In genomic region chr11:117822728-117823241, GRCm38 (mm10) we compare ENCODE assay signal across 9 mouse cellular contexts. TPM values are rescaled to one million over a fixed set of nuclear protein-coding genes. Genes with fewer than 3 reads are reported as not detected.
DNase-seq lines count a peak whose midpoint lies in the region; ATAC-seq and TF ChIP-seq lines count a peak whose summit lies in the region.
"Had no signal": no experiment of that assay in that cellular context is flagged by ENCODE, and none has a peak within 500 bp of the region (broad histone marks: within the 10 kb centered on the region; RNA-seq: fewer than 3 reads in every experiment).

No protein-coding gene starts in this region.

- no peak overlapping the region for H3K4me2 ChIP-seq in embryonic facial prominence, embryonic 13.5 days
- no peak overlapping the region for H3K4me2 ChIP-seq in stomach, postnatal 0 days (replicated peaks; ENCODE audit: low read depth)
- no peak overlapping the region for H3K4me2 ChIP-seq in hindbrain, embryonic 11.5 days (replicated peaks; ENCODE audit: low read depth, low read length)
- H3K4me2 ChIP-seq: hindbrain, embryonic 13.5 days had no signal

- TF ChIP-seq POLR2A in spleen, adult 2 months (IDR thresholded peaks at IDR 0.05; ENCODE audit: low read depth, low read length) = no peak

- no peak for TF ChIP-seq CTCF in spleen, adult 2 months (IDR thresholded peaks at IDR 0.05; ENCODE audit: extremely low read depth, insufficient read depth, insufficient read length, insufficient replicate concordance)
- no peak for TF ChIP-seq CTCF in stomach, postnatal 0 days (IDR thresholded peaks at IDR 0.05; ENCODE audit: low read depth)

- ATAC-seq in embryonic facial prominence, embryonic 13.5 days (ENCODE audit: insufficient number of reproducible peaks, insufficient read depth, low FRiP score, low TSS enrichment, low read depth) = no peak
- no peak for ATAC-seq in stomach, postnatal 0 days (ENCODE audit: low FRiP score, low TSS enrichment)
- ATAC-seq in hindbrain, embryonic 11.5 days (ENCODE audit: low FRiP score) = no peak

- no peaks in the 10 kb centered on the region for H3K9me3 ChIP-seq in embryonic facial prominence, embryonic 13.5 days
- no peaks in the 10 kb centered on the region for H3K9me3 ChIP-seq in embryonic facial prominence, embryonic 10.5 days
- H3K9me3 ChIP-seq in stomach, postnatal 0 days (ENCODE audit: control insufficient read depth, low read length) = no peaks in the 10 kb centered on the region
- no peaks in the 10 kb centered on the region for H3K9me3 ChIP-seq in hindbrain, embryonic 11.5 days (ENCODE audit: control insufficient read depth, low read length)
- H3K9me3 ChIP-seq: hindbrain, embryonic 13.5 days had no signal

- peaks cover 51% of the 10 kb centered on the region for H3K4me1 ChIP-seq in embryonic facial prominence, embryonic 13.5 days
- H3K4me1 ChIP-seq in embryonic facial prominence, embryonic 10.5 days = peaks cover 58% of the 10 kb centered on the region
- peaks cover 14% of the 10 kb centered on the region; the same call in 1 of the 2 replicates for H3K4me1 ChIP-seq in spleen, adult 2 months (ENCODE audit: control insufficient read depth, insufficient read depth, insufficient read length)
- H3K4me1 ChIP-seq in stomach, postnatal 0 days (replicated peaks; ENCODE audit: control insufficient read depth, insufficient read depth) = peaks cover 6% of the 10 kb centered on the region
- H3K4me1 ChIP-seq in hindbrain, embryonic 11.5 days (replicated peaks; ENCODE audit: control insufficient read depth, insufficient read depth, low read length) = peaks cover 2% of the 10 kb centered on the region

- H3K4me3 ChIP-seq in embryonic facial prominence, embryonic 13.5 days = no peak overlapping the region
- no peak overlapping the region for H3K4me3 ChIP-seq in embryonic facial prominence, embryonic 10.5 days
- H3K4me3 ChIP-seq in spleen, adult 2 months (ENCODE audit: extremely low read depth, insufficient read depth, insufficient read length) = no peak overlapping the region
- H3K4me3 ChIP-seq in stomach, postnatal 0 days (ENCODE audit: low read depth, low read length) = no peak overlapping the region
- no peak overlapping the region for H3K4me3 ChIP-seq in hindbrain, embryonic 11.5 days (ENCODE audit: low read depth, low read length)
- H3K4me3 ChIP-seq: hindbrain, embryonic 13.5 days had no signal

- DNase-seq in embryonic facial prominence, embryonic 10.5 days (ENCODE audit: low spot score) = no peak
- no peak for DNase-seq in spleen, adult 2 months (ENCODE audit: low read depth in 1 of 2, low spot score in 2 of 2)
- DNase-seq in spleen, postnatal 36 days (ENCODE audit: low spot score in 2 of 2) = no peak
- peak; percentile 55 to 68 for DNase-seq in kidney, postnatal 25 days
- peak; percentile 50 for DNase-seq in stomach, postnatal 0 days (ENCODE audit: low spot score)
- no peak for DNase-seq in spleen, postnatal 10 days (ENCODE audit: low spot score in 2 of 2)
- no peak for DNase-seq in hindbrain, embryonic 11.5 days (ENCODE audit: low spot score)

- peaks cover 51% of the 10 kb centered on the region for H3K36me3 ChIP-seq in embryonic facial prominence, embryonic 13.5 days
- peaks cover 65% of the 10 kb centered on the region for H3K36me3 ChIP-seq in embryonic facial prominence, embryonic 10.5 days (replicated peaks)
- H3K36me3 ChIP-seq in spleen, adult 2 months (ENCODE audit: control insufficient read depth, insufficient read depth, low read length) = peaks cover 19% of the 10 kb centered on the region
- H3K36me3 ChIP-seq in stomach, postnatal 0 days (ENCODE audit: control insufficient read depth, insufficient read depth, low read length) = peaks cover 3% of the 10 kb centered on the region; the same call in 1 of the 2 replicates
- H3K36me3 ChIP-seq in hindbrain, embryonic 11.5 days (ENCODE audit: control insufficient read depth, insufficient read depth, low read length) = no peaks in the 10 kb centered on the region; the same call in 1 of the 2 replicates
- H3K36me3 ChIP-seq: hindbrain, embryonic 13.5 days had no signal

- peak overlapping the region; percentile 76 for H3K27ac ChIP-seq in embryonic facial prominence, embryonic 13.5 days
- H3K27ac ChIP-seq in embryonic facial prominence, embryonic 10.5 days (replicated peaks) = no peak overlapping the region
- H3K27ac ChIP-seq in spleen, adult 2 months (ENCODE audit: insufficient read depth, low read length) = peak overlapping the region; percentile 50
- H3K27ac ChIP-seq in stomach, postnatal 0 days (replicated peaks) = peak overlapping the region; percentile 87
- no peak overlapping the region for H3K27ac ChIP-seq in hindbrain, embryonic 11.5 days (ENCODE audit: low read depth, low read length)
- H3K27ac ChIP-seq: hindbrain, embryonic 13.5 days had no signal

- H3K9ac ChIP-seq in embryonic facial prominence, embryonic 13.5 days = peak overlapping the region; percentile 32; the same call in 1 of the 2 replicates
- peak overlapping the region; percentile 48; the same call in 1 of the 2 replicates for H3K9ac ChIP-seq in stomach, postnatal 0 days (ENCODE audit: low read length)
- H3K9ac ChIP-seq in hindbrain, embryonic 11.5 days (ENCODE audit: low read depth, low read length) = no peak overlapping the region
- H3K9ac ChIP-seq: hindbrain, embryonic 13.5 days had no signal

- TF ChIP-seq EP300 in stomach, postnatal 0 days (optimal IDR thresholded peaks at IDR 0.05) = peak; percentile 29

- no peaks in the 10 kb centered on the region for H3K27me3 ChIP-seq in embryonic facial prominence, embryonic 13.5 days
- no peaks in the 10 kb centered on the region for H3K27me3 ChIP-seq in embryonic facial prominence, embryonic 10.5 days (replicated peaks; ENCODE audit: low read depth, poor library complexity, severe bottlenecking)
- H3K27me3 ChIP-seq in spleen, adult 2 months (ENCODE audit: control insufficient read depth, insufficient read depth, low read length) = no peaks in the 10 kb centered on the region
- H3K27me3 ChIP-seq in stomach, postnatal 0 days (ENCODE audit: control insufficient read depth, insufficient read depth, low read length) = no peaks in the 10 kb centered on the region
- no peaks in the 10 kb centered on the region for H3K27me3 ChIP-seq in hindbrain, embryonic 11.5 days (ENCODE audit: control insufficient read depth, insufficient read depth, low read length)
- H3K27me3 ChIP-seq: hindbrain, embryonic 13.5 days had no signal

- WGBS in embryonic facial prominence, embryonic 13.5 days = 82% methylated on average over 7 of the region's 7 CpGs
- WGBS in embryonic facial prominence, embryonic 10.5 days = 97% methylated on average over 7 of the region's 7 CpGs
- WGBS in spleen, adult 2 months = 81% methylated on average over 7 of the region's 7 CpGs
- 30% methylated on average over 7 of the region's 7 CpGs for WGBS in stomach, postnatal 0 days
- 91% methylated on average over 7 of the region's 7 CpGs for WGBS in hindbrain, embryonic 11.5 days

RNA-seq across cellular contexts. Expression of gene Afmid, which starts 2.9 kb away (rescaled TPM):
- 4.2 and 5.1 TPM in 2 replicates for polyA plus RNA-seq in embryonic facial prominence, embryonic 13.5 days (2015; fragmentation: Nextera tagmentation; extraction: Ambion mirVana)
- 3.5 and 4.8 TPM in 2 replicates for polyA plus RNA-seq in embryonic facial prominence, embryonic 10.5 days (2016; fragmentation: Nextera tagmentation; extraction: Ambion mirVana)
- polyA plus RNA-seq in spleen, adult 2 months (2012; rRNA removed) = 18.5 and 19.2 TPM in 2 replicates
- 5.7 and 7.7 TPM in 2 replicates for polyA plus RNA-seq in stomach, postnatal 0 days (2015; fragmentation: Nextera tagmentation; extraction: Ambion mirVana)
- polyA plus RNA-seq in hindbrain, embryonic 11.5 days (2014; fragmentation: Nextera tagmentation; extraction: Ambion mirVana) = 3.4 and 3.5 TPM in 2 replicates

RNA-seq across cellular contexts. Expression of gene Tk1, which starts 3.1 kb away (rescaled TPM):
- 143 and 150 TPM in 2 replicates for polyA plus RNA-seq in embryonic facial prominence, embryonic 13.5 days (2015; fragmentation: Nextera tagmentation; extraction: Ambion mirVana)
- 156 and 161 TPM in 2 replicates for polyA plus RNA-seq in embryonic facial prominence, embryonic 10.5 days (2016; fragmentation: Nextera tagmentation; extraction: Ambion mirVana)
- polyA plus RNA-seq in spleen, adult 2 months (2012; rRNA removed) = 61.6 and 68.4 TPM in 2 replicates
- polyA plus RNA-seq in stomach, postnatal 0 days (2015; fragmentation: Nextera tagmentation; extraction: Ambion mirVana) = 47.1 and 58.0 TPM in 2 replicates
- 73.3 and 84.3 TPM in 2 replicates for polyA plus RNA-seq in hindbrain, embryonic 11.5 days (2014; fragmentation: Nextera tagmentation; extraction: Ambion mirVana)

RNA-seq across cellular contexts. Expression of gene Gm20708, which starts 13.3 kb away (rescaled TPM):
- 0.66 and 0.99 TPM in 2 replicates for polyA plus RNA-seq in embryonic facial prominence, embryonic 13.5 days (2015; fragmentation: Nextera tagmentation; extraction: Ambion mirVana)
- 0.28 and 0.41 TPM in 2 replicates for polyA plus RNA-seq in embryonic facial prominence, embryonic 10.5 days (2016; fragmentation: Nextera tagmentation; extraction: Ambion mirVana)
- 0.25 TPM in 1 of 2 replicates, not detected in the other for polyA plus RNA-seq in spleen, adult 2 months (2012; rRNA removed)
- 0.18 and 0.24 TPM in 2 replicates for polyA plus RNA-seq in stomach, postnatal 0 days (2015; fragmentation: Nextera tagmentation; extraction: Ambion mirVana)
- polyA plus RNA-seq in hindbrain, embryonic 11.5 days (2014; fragmentation: Nextera tagmentation; extraction: Ambion mirVana) = 0.83 and 1.2 TPM in 2 replicates

RNA-seq across cellular contexts. Expression of gene Syngr2, which starts 13.3 kb away (rescaled TPM):
- polyA plus RNA-seq in embryonic facial prominence, embryonic 13.5 days (2015; fragmentation: Nextera tagmentation; extraction: Ambion mirVana) = 41.4 and 43.4 TPM in 2 replicates
- polyA plus RNA-seq in embryonic facial prominence, embryonic 10.5 days (2016; fragmentation: Nextera tagmentation; extraction: Ambion mirVana) = 27.7 and 29.9 TPM in 2 replicates
- polyA plus RNA-seq in spleen, adult 2 months (2012; rRNA removed) = 188 and 245 TPM in 2 replicates
- polyA plus RNA-seq in stomach, postnatal 0 days (2015; fragmentation: Nextera tagmentation; extraction: Ambion mirVana) = 165 and 183 TPM in 2 replicates
- polyA plus RNA-seq in hindbrain, embryonic 11.5 days (2014; fragmentation: Nextera tagmentation; extraction: Ambion mirVana) = 28.0 and 33.7 TPM in 2 replicates

RNA-seq across cellular contexts. Expression of gene 6030468B19Rik, which starts 25.3 kb away (rescaled TPM):
- 0.50 TPM in 1 of 2 replicates, not detected in the other for polyA plus RNA-seq in embryonic facial prominence, embryonic 13.5 days (2015; fragmentation: Nextera tagmentation; extraction: Ambion mirVana)
- polyA plus RNA-seq in embryonic facial prominence, embryonic 10.5 days (2016; fragmentation: Nextera tagmentation; extraction: Ambion mirVana) = 0.69 and 1.4 TPM in 2 replicates
- 7.6 and 7.9 TPM in 2 replicates for polyA plus RNA-seq in spleen, adult 2 months (2012; rRNA removed)
- polyA plus RNA-seq in stomach, postnatal 0 days (2015; fragmentation: Nextera tagmentation; extraction: Ambion mirVana) = 0.12 TPM in 1 of 2 replicates, not detected in the other
- polyA plus RNA-seq in hindbrain, embryonic 11.5 days (2014; fragmentation: Nextera tagmentation; extraction: Ambion mirVana) = 1.5 TPM in 1 of 2 replicates, not detected in the other
- polyA plus RNA-seq: hindbrain, embryonic 13.5 days had no signal

Comparison
In these comparisons a context has a peak if more than half of its experiments do, and no peak if none do; other contexts are left out.
1. H3K27ac ChIP-seq: peak in embryonic facial prominence, embryonic 13.5 days (single experiment), spleen, adult 2 months (single experiment) and stomach, postnatal 0 days (single experiment); none in embryonic facial prominence, embryonic 10.5 days (single experiment) and hindbrain, embryonic 11.5 days (single experiment).
2. DNase-seq: peak in kidney, postnatal 25 days (2 of 2) and stomach, postnatal 0 days (single experiment); none in embryonic facial prominence, embryonic 10.5 days (single experiment), spleen, adult 2 months (0 of 2), spleen, postnatal 36 days (0 of 2), spleen, postnatal 10 days (0 of 2) and hindbrain, embryonic 11.5 days (single experiment).